11 mouse cellular contexts compared by ENCODE assay signal in the genomic region with DNA sequence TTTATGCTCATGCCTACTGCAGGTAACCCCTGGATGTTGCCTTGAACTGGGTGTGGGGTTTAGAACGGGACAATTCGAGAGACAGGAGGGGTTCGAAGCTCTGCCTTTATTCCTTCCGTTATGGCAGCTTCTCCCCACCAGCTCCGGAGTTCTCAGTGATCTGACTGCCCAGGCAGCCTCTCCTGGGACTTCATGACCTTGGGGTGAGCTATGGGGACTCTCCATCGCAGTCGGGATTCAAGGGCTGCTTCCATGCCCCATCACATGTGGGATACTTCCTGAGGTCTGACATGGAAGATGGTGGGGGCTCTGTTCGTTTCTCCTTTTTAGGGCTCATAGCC. TPM values are rescaled to one million over a fixed set of nuclear protein-coding genes. Genes with fewer than 3 reads are reported as not detected.
DNase-seq lines count a peak whose midpoint lies in the region; ATAC-seq and TF ChIP-seq lines count a peak whose summit lies in the region.
"Had no signal": no experiment of that assay in that cellular context is flagged by ENCODE, and none has a peak within 500 bp of the region (broad histone marks: within the 10 kb centered on the region; RNA-seq: fewer than 3 reads in every experiment).

No protein-coding gene starts in this region.

- peaks cover 29 to 34% of the 10 kb centered on the region in 2 experiments for H3K4me1 ChIP-seq in heart, embryonic 14.5 days (ENCODE audit: control insufficient read depth in 2 of 2, insufficient read depth in 2 of 2, low read length in 2 of 2)
- H3K4me1 ChIP-seq in midbrain, postnatal 0 days (ENCODE audit: insufficient read depth, low read length) = 0 out of 2 replicates have a peak, but pooled peaks cover 8% of the 10 kb centered on the region
- peaks cover 10% of the 10 kb centered on the region for H3K4me1 ChIP-seq in midbrain, embryonic 16.5 days (ENCODE audit: control insufficient read depth, insufficient read depth, low read length)
- H3K4me1 ChIP-seq in intestine, embryonic 15.5 days (replicated peaks) = peaks cover 42% of the 10 kb centered on the region
- peaks cover 44% of the 10 kb centered on the region for H3K4me1 ChIP-seq in stomach, embryonic 15.5 days

- intact Hi-C loops in heart, postnatal 25 days (cut with DNase I) = no loop called here

- H3K27ac ChIP-seq in heart, embryonic 14.5 days (replicated peaks in 1 of 2; ENCODE audit: control insufficient read depth in 1 of 2, insufficient read depth in 1 of 2, low read depth in 2 of 2, low read length in 2 of 2) = no peak overlapping the region
- no peak overlapping the region for H3K27ac ChIP-seq in midbrain, postnatal 0 days (ENCODE audit: low read depth, low read length)
- no peak overlapping the region for H3K27ac ChIP-seq in midbrain, embryonic 16.5 days (ENCODE audit: low read length)
- H3K27ac ChIP-seq in intestine, embryonic 15.5 days = no peak overlapping the region
- peak overlapping the region; percentile 44; the same call in 1 of the 2 replicates for H3K27ac ChIP-seq in stomach, embryonic 15.5 days

- H3K9ac ChIP-seq in heart, embryonic 14.5 days (ENCODE audit: low read length) = peak overlapping the region; percentile 35; the same call in 1 of the 2 replicates
- no peak overlapping the region for H3K9ac ChIP-seq in midbrain, postnatal 0 days (replicated peaks; ENCODE audit: low read length, poor library complexity, severe bottlenecking)
- no peak overlapping the region for H3K9ac ChIP-seq in midbrain, embryonic 16.5 days (ENCODE audit: low read depth, low read length)
- H3K9ac ChIP-seq in intestine, embryonic 15.5 days = 0 out of 2 replicates have a peak overlapping the region, but pooled peaks have one; percentile 45
- no peak overlapping the region for H3K9ac ChIP-seq in stomach, embryonic 15.5 days

- no peak for TF ChIP-seq CTCF in midbrain, postnatal 0 days (IDR thresholded peaks at IDR 0.05)

- no peak for DNase-seq in heart, postnatal 25 days (ENCODE audit: low spot score)
- DNase-seq in midbrain, postnatal 0 days (ENCODE audit: low spot score) = no peak
- DNase-seq in thymus, postnatal 36 days = no peak
- DNase-seq in right cerebral cortex, postnatal 10 days (ENCODE audit: low spot score in 2 of 2) = no peak
- DNase-seq: lung, postnatal 10 days; right cerebral cortex, adult 18-20 months had no signal

- H3K9me3 ChIP-seq in heart, embryonic 14.5 days (ENCODE audit: control insufficient read depth, low read length) = no peaks in the 10 kb centered on the region
- no peaks in the 10 kb centered on the region for H3K9me3 ChIP-seq in midbrain, postnatal 0 days (ENCODE audit: low read length)
- no peaks in the 10 kb centered on the region for H3K9me3 ChIP-seq in midbrain, embryonic 16.5 days (replicated peaks; ENCODE audit: control insufficient read depth, low read length, poor library complexity, severe bottlenecking)
- no peaks in the 10 kb centered on the region for H3K9me3 ChIP-seq in intestine, embryonic 15.5 days
- H3K9me3 ChIP-seq in stomach, embryonic 15.5 days = no peaks in the 10 kb centered on the region

- peaks cover 6% of the 10 kb centered on the region; the same call in 1 of the 2 replicates for H3K27me3 ChIP-seq in heart, embryonic 14.5 days (ENCODE audit: control insufficient read depth, insufficient read depth, low read length)
- peaks cover 39% of the 10 kb centered on the region for H3K27me3 ChIP-seq in midbrain, postnatal 0 days (ENCODE audit: insufficient read depth, low read length)
- H3K27me3 ChIP-seq in midbrain, embryonic 16.5 days (ENCODE audit: control insufficient read depth, insufficient read depth, low read depth, low read length) = peaks cover 31% of the 10 kb centered on the region
- peaks cover 20% of the 10 kb centered on the region for H3K27me3 ChIP-seq in intestine, embryonic 15.5 days (replicated peaks)
- H3K27me3 ChIP-seq in stomach, embryonic 15.5 days (replicated peaks) = peaks cover 19% of the 10 kb centered on the region

- no peak for ATAC-seq in heart, embryonic 14.5 days (ENCODE audit: insufficient number of reproducible peaks, insufficient read depth, low FRiP score, low read depth)
- ATAC-seq in midbrain, postnatal 0 days (ENCODE audit: low FRiP score) = no peak
- ATAC-seq in midbrain, embryonic 16.5 days = no peak
- peak; percentile 8; the same call in 1 of the 2 replicates for ATAC-seq in intestine, embryonic 15.5 days
- no peak for ATAC-seq in stomach, embryonic 15.5 days (ENCODE audit: insufficient read depth, low FRiP score, low read depth)

- no peaks in the 10 kb centered on the region for H3K36me3 ChIP-seq in heart, embryonic 14.5 days (ENCODE audit: control insufficient read depth, insufficient read depth, low read length)
- no peaks in the 10 kb centered on the region for H3K36me3 ChIP-seq in midbrain, postnatal 0 days (ENCODE audit: insufficient read depth, low read length)
- H3K36me3 ChIP-seq in midbrain, embryonic 16.5 days (ENCODE audit: control insufficient read depth, insufficient read depth, low read length) = no peaks in the 10 kb centered on the region
- no peaks in the 10 kb centered on the region for H3K36me3 ChIP-seq in intestine, embryonic 15.5 days
- H3K36me3 ChIP-seq in stomach, embryonic 15.5 days = no peaks in the 10 kb centered on the region

- WGBS in heart, embryonic 14.5 days = 16% methylated on average over 8 of the region's 8 CpGs
- WGBS in midbrain, postnatal 0 days = 12% methylated on average over 8 of the region's 8 CpGs
- WGBS in midbrain, embryonic 16.5 days = 22% methylated on average over 8 of the region's 8 CpGs
- 11% methylated on average over 8 of the region's 8 CpGs for WGBS in intestine, embryonic 15.5 days
- 14% methylated on average over 8 of the region's 8 CpGs for WGBS in stomach, embryonic 15.5 days

- H3K4me3 ChIP-seq in heart, embryonic 14.5 days (ENCODE audit: control insufficient read depth in 1 of 2, insufficient read depth in 1 of 2, low read depth in 1 of 2, low read length in 2 of 2) = peak overlapping the region in 1 of 2 experiments; percentile 60; a peak in 3 of 4 replicates
- H3K4me3 ChIP-seq in midbrain, postnatal 0 days (ENCODE audit: low read depth, low read length) = peak overlapping the region; percentile 47; the same call in 1 of the 2 replicates
- no peak overlapping the region for H3K4me3 ChIP-seq in midbrain, embryonic 16.5 days (ENCODE audit: low read depth, low read length)
- H3K4me3 ChIP-seq in intestine, embryonic 15.5 days (replicated peaks) = peak overlapping the region; percentile 61
- H3K4me3 ChIP-seq in stomach, embryonic 15.5 days (replicated peaks) = peak overlapping the region; percentile 52

- peak overlapping the region; percentile 91 for H3K4me2 ChIP-seq in heart, embryonic 14.5 days (ENCODE audit: low read length)
- no peak overlapping the region for H3K4me2 ChIP-seq in midbrain, postnatal 0 days (ENCODE audit: low read depth, low read length, poor library complexity, severe bottlenecking)
- H3K4me2 ChIP-seq in midbrain, embryonic 16.5 days (ENCODE audit: low read length) = no peak overlapping the region
- H3K4me2 ChIP-seq in intestine, embryonic 15.5 days (replicated peaks) = peak overlapping the region; percentile 99
- H3K4me2 ChIP-seq in stomach, embryonic 15.5 days = peak overlapping the region; percentile 94

RNA-seq across cellular contexts. Expression of a gene that starts 1.7 kb away (rescaled TPM):
- 5.0 and 5.3 TPM in 2 replicates for polyA plus RNA-seq in heart, embryonic 14.5 days (2014; fragmentation: Nextera tagmentation; extraction: Ambion mirVana)
- total RNA-seq in heart, postnatal 25 days (2021) = 1 to 10 TPM; 2.7 to 4.2 TPM
- total RNA-seq in midbrain, postnatal 0 days (2014; rRNA removed) = 3.2 and 3.5 TPM in 2 replicates
- 1.7 and 2.0 TPM in 2 replicates for polyA plus RNA-seq in midbrain, postnatal 0 days (2015; fragmentation: Nextera tagmentation; extraction: Ambion mirVana)
- polyA plus RNA-seq in midbrain, embryonic 16.5 days (2015; fragmentation: Nextera tagmentation; extraction: Ambion mirVana) = 1.5 and 1.7 TPM in 2 replicates
- 6.7 and 7.1 TPM in 2 replicates for polyA plus RNA-seq in intestine, embryonic 15.5 days (2015; fragmentation: Nextera tagmentation; extraction: Ambion mirVana)
- polyA plus RNA-seq in stomach, embryonic 15.5 days (2015; fragmentation: Nextera tagmentation; extraction: Ambion mirVana) = 8.9 and 11.1 TPM in 2 replicates

RNA-seq across cellular contexts. Expression of a gene that starts 20.4 kb away (rescaled TPM):
- 10.0 and 10.2 TPM in 2 replicates for polyA plus RNA-seq in heart, embryonic 14.5 days (2014; fragmentation: Nextera tagmentation; extraction: Ambion mirVana)
- total RNA-seq in heart, postnatal 25 days (2021) = 1 to 10 TPM; 4.4 to 4.6 TPM
- 16.3 and 27.0 TPM in 2 replicates for total RNA-seq in midbrain, postnatal 0 days (2014; rRNA removed)
- 8.9 and 9.0 TPM in 2 replicates for polyA plus RNA-seq in midbrain, postnatal 0 days (2015; fragmentation: Nextera tagmentation; extraction: Ambion mirVana)
- 14.1 and 16.7 TPM in 2 replicates for polyA plus RNA-seq in midbrain, embryonic 16.5 days (2015; fragmentation: Nextera tagmentation; extraction: Ambion mirVana)
- 13.7 and 15.5 TPM in 2 replicates for polyA plus RNA-seq in intestine, embryonic 15.5 days (2015; fragmentation: Nextera tagmentation; extraction: Ambion mirVana)
- polyA plus RNA-seq in stomach, embryonic 15.5 days (2015; fragmentation: Nextera tagmentation; extraction: Ambion mirVana) = 20.3 and 20.7 TPM in 2 replicates

RNA-seq across cellular contexts. Expression of a gene that starts 56.9 kb away (rescaled TPM):
- not detected in 2 replicates for polyA plus RNA-seq in heart, embryonic 14.5 days (2014; fragmentation: Nextera tagmentation; extraction: Ambion mirVana)
- not detected for total RNA-seq in heart, postnatal 25 days (2021)
- total RNA-seq in midbrain, postnatal 0 days (2014; rRNA removed) = 2.6 TPM in 1 of 2 replicates, not detected in the other
- 0.32 and 0.72 TPM in 2 replicates for polyA plus RNA-seq in midbrain, postnatal 0 days (2015; fragmentation: Nextera tagmentation; extraction: Ambion mirVana)
- polyA plus RNA-seq in midbrain, embryonic 16.5 days (2015; fragmentation: Nextera tagmentation; extraction: Ambion mirVana) = 0.41 and 0.45 TPM in 2 replicates
- 0.24 TPM in 1 of 2 replicates, not detected in the other for polyA plus RNA-seq in intestine, embryonic 15.5 days (2015; fragmentation: Nextera tagmentation; extraction: Ambion mirVana)
- polyA plus RNA-seq in stomach, embryonic 15.5 days (2015; fragmentation: Nextera tagmentation; extraction: Ambion mirVana) = 0.24 TPM in 1 of 2 replicates, not detected in the other
- polyA plus RNA-seq: inflammation-experienced regulatory T-cells, adult 6 months had no signal

Comparison
In these comparisons a context has a peak if more than half of its experiments do, and no peak if none do; other contexts are left out.
1. H3K4me2 ChIP-seq: peak in heart, embryonic 14.5 days (single experiment), intestine, embryonic 15.5 days (single experiment) and stomach, embryonic 15.5 days (single experiment); none in midbrain, postnatal 0 days (single experiment) and midbrain, embryonic 16.5 days (single experiment).
2. H3K9ac ChIP-seq: peak in heart, embryonic 14.5 days (single experiment) and intestine, embryonic 15.5 days (single experiment); none in midbrain, postnatal 0 days (single experiment), midbrain, embryonic 16.5 days (single experiment) and stomach, embryonic 15.5 days (single experiment).